Mouse (Mus musculus): ENCODE measurements around the gene Ndufs7.
"Not testable (repeated sequence)": the region's sequence is repeated elsewhere in the genome, so short reads cannot be mapped to it uniquely, and the experiment has no call there.

The Ndufs7 gene

GRCm38 (mm10) chr10:80242607-80243006 lies 6.3 kb upstream of the Ndufs7 start:
- DNase-seq: no peak

- DNase-seq: no peak
These were observed 4.0 kb upstream of the Ndufs7 start for GRCm38 (mm10) chr10:80244791-80245399.

GRCm38 (mm10) chr10:80245600-80245999 lies 3.3 kb upstream of the Ndufs7 start:
- DNase-seq: peak; percentile 52 to 75

GRCm38 (mm10) chr10:80247849-80248248 lies 1.1 kb upstream of the Ndufs7 start:
- DNase-seq: no peak

- DNase-seq: not testable (repeated sequence)
These were observed 484 bp upstream of the Ndufs7 start for GRCm38 (mm10) chr10:80248437-80248836.

GRCm38 (mm10) chr10:80250059-80250458 lies 1.1 kb downstream of the Ndufs7 start:
- DNase-seq: no peak

- no peak for DNase-seq
These were observed 1.7 kb downstream of the Ndufs7 start for GRCm38 (mm10) chr10:80250573-80250972.

GRCm38 (mm10) chr10:80252011-80252410 lies 3.1 kb downstream of the Ndufs7 start:
- no peak for DNase-seq

- DNase-seq: no peak
These were observed 3.8 kb downstream of the Ndufs7 start for GRCm38 (mm10) chr10:80252493-80253274.

GRCm38 (mm10) chr10:80253551-80253950 lies 4.6 kb downstream of the Ndufs7 start:
- DNase-seq: no peak

GRCm38 (mm10) chr10:80254331-80255297 lies 5.7 kb downstream of the Ndufs7 start:
- DNase-seq: no peak

GRCm38 (mm10) chr10:80255881-80256535 lies 7.1 kb downstream of the Ndufs7 start:
- no peak for DNase-seq

GRCm38 (mm10) chr10:80257936-80258335 lies 9.0 kb downstream of the Ndufs7 start:
- no peak for DNase-seq

- no peak for DNase-seq
These were observed 10.0 kb downstream of the Ndufs7 start for GRCm38 (mm10) chr10:80258752-80259462.

GRCm38 (mm10) chr10:80259463-80259805 lies 10.5 kb downstream of the Ndufs7 start:
- no peak for DNase-seq

- DNase-seq: no peak
These were observed 11.1 kb downstream of the Ndufs7 start for GRCm38 (mm10) chr10:80259861-80260641.

GRCm38 (mm10) chr10:80260642-80261584 lies 12.0 kb downstream of the Ndufs7 start, which contains the start of the genes Gamt and Dazap1:
TSS of gene Gamt (minus strand) at chr10:80261012.
TSS of gene Dazap1 (plus strand) at chr10:80261486.
- peak; percentile 93 to 98 for DNase-seq

GRCm38 (mm10) chr10:80261585-80261968 lies 12.7 kb downstream of the Ndufs7 start:
- peak; percentile 90 to 96 for DNase-seq

GRCm38 (mm10) chr10:80262169-80262568 lies 13.2 kb downstream of the Ndufs7 start:
- no peak for DNase-seq

All from spleen, adult 18-20 months (tissue).